Mouse (Mus musculus) MEL (cell line): ENCODE measurements around the gene Cfap58.

Source experiments
- CHD1 ChIP-seq: IDR thresholded peaks from 2 replicates; pipeline ENCODE4 v1.6.1; 2012; ENCODE audit warnings: low read depth, mild to moderate bottlenecking, inconsistent platforms, low read length, improper control_type of control experiment
- CTCF ChIP-seq, 3 experiments: IDR thresholded peaks in 2 of 3; conservative IDR thresholded peaks in 1 of 3; 2 replicates each; pipeline ENCODE4 v1.5.1; 2011 to 2012; ENCODE audit warnings: low read length in 3 of 3, low read depth in 2 of 3, mild to moderate bottlenecking in 2 of 3, improper control_type of control experiment in 1 of 3, inconsistent platforms in 1 of 3, mixed read lengths in 1 of 3, moderate library complexity in 1 of 3; ENCODE audit not compliant: control insufficient read depth in 1 of 3, insufficient read depth in 1 of 3, poor library complexity in 1 of 3, severe bottlenecking in 1 of 3
- GABPA ChIP-seq: IDR thresholded peaks from 2 replicates; pipeline ENCODE4 v1.6.1; 2012; ENCODE audit warnings: low read depth, mild to moderate bottlenecking, inconsistent platforms, low read length, improper control_type of control experiment, moderate library complexity
- POLR2A ChIP-seq, 2 experiments: IDR thresholded peaks; 2 replicates each; pipeline ENCODE4 v1.6.1; 2011 to 2012; ENCODE audit warnings: low read length in 2 of 2, mild to moderate bottlenecking in 2 of 2, control low read depth in 1 of 2, improper control_type of control experiment in 1 of 2, low read depth in 1 of 2, moderate library complexity in 1 of 2; ENCODE audit not compliant: control insufficient read depth in 1 of 2, insufficient read depth in 1 of 2, poor library complexity in 1 of 2
- POLR2AphosphoS2 ChIP-seq: IDR thresholded peaks from 2 replicates; pipeline ENCODE4 v1.6.1; 2011; ENCODE audit warnings: low read length, improper control_type of control experiment

GRCm38 (mm10) chr19:47968993-47969659 lies 31.7 kb downstream of the Cfap58 start:
- TF ChIP-seq POLR2A (IDR thresholded peaks at IDR 0.05; ENCODE audit: control insufficient read depth in 1 of 2, insufficient read depth in 1 of 2, low read depth in 1 of 2, low read length in 2 of 2, poor library complexity in 1 of 2) (no peak), POLR2AphosphoS2 (no peak), CHD1 (no peak), GABPA (no peak), CTCF (IDR thresholded peaks at IDR 0.05 in 2 of 3, conservative IDR thresholded peaks at IDR 0.05 in 1 of 3; ENCODE audit: control insufficient read depth in 1 of 3, insufficient read depth in 1 of 3, low read depth in 2 of 3, low read length in 3 of 3, poor library complexity in 1 of 3, severe bottlenecking in 1 of 3) (no peak)
